Mouse (Mus musculus): ENCODE measurements around the gene Bpifa3. TPM values are rescaled to one million over a fixed set of nuclear protein-coding genes. Genes with fewer than 3 reads are reported as not detected.

The Bpifa3 gene
- polyA plus RNA-seq, 1 experiment: 226 TPM

GRCm38 (mm10) chr2:154185748-154186147, 55.6 kb downstream of the Bpifa3 start:
- Histone ChIP-seq H3K27me3 (ENCODE audit: control insufficient read depth, insufficient read depth, low read length) (no peaks in the 10 kb centered on the region), H3K36me3 (ENCODE audit: control insufficient read depth, insufficient read depth, low read length) (no peaks in the 10 kb centered on the region), H3K27ac (ENCODE audit: control insufficient read depth, insufficient read depth, low read depth, low read length) (no peak overlapping the region), H3K4me1 (ENCODE audit: control insufficient read depth, insufficient read depth, low read length) (no peaks in the 10 kb centered on the region), H3K4me3 (ENCODE audit: control insufficient read depth, low read depth, low read length) (no peak overlapping the region)
- TF ChIP-seq CTCF (IDR thresholded peaks at IDR 0.05; ENCODE audit: control insufficient read depth, insufficient read depth, insufficient replicate concordance, low read depth, low read length) (no peak), POLR2A (IDR thresholded peaks at IDR 0.05; ENCODE audit: control insufficient read depth, low read depth, low read length) (no peak)

- H3K4me3 ChIP-seq (ENCODE audit: control insufficient read depth, low read depth, low read length): no peak overlapping the region
- no peaks in the 10 kb centered on the region for H3K27me3 ChIP-seq (ENCODE audit: control insufficient read depth, insufficient read depth, low read length)
- no peak overlapping the region for H3K27ac ChIP-seq (ENCODE audit: control insufficient read depth, insufficient read depth, low read depth, low read length)
- H3K36me3 ChIP-seq (ENCODE audit: control insufficient read depth, insufficient read depth, low read length): no peaks in the 10 kb centered on the region
- TF ChIP-seq CTCF (IDR thresholded peaks at IDR 0.05; ENCODE audit: control insufficient read depth, insufficient read depth, insufficient replicate concordance, low read depth, low read length) (no peak), POLR2A (IDR thresholded peaks at IDR 0.05; ENCODE audit: control insufficient read depth, low read depth, low read length) (no peak)
- no peaks in the 10 kb centered on the region; the same call in 1 of the 2 replicates for H3K4me1 ChIP-seq (ENCODE audit: control insufficient read depth, insufficient read depth, low read length)
Observed at GRCm38 (mm10) chr2:154187468-154187867, 57.3 kb downstream of the Bpifa3 start.

Other genes with a start within 250 kb of the Bpifa3 start
- 0.21 and 0.36 TPM in 2 replicates for gene Bpifb6, start 229.9 kb upstream of the Bpifa3 start, polyA plus RNA-seq (2012; rRNA removed)
- 5.0 and 5.4 TPM in 2 replicates for gene Bpifb3, start 212.1 kb upstream of the Bpifa3 start, polyA plus RNA-seq (2012; rRNA removed)
- 0.33 and 0.64 TPM in 2 replicates for gene Bpifb4, start 192.1 kb upstream of the Bpifa3 start, polyA plus RNA-seq (2012; rRNA removed)
- 7.6 and 9.6 TPM in 2 replicates for gene Bpifa6, start 155.4 kb upstream of the Bpifa3 start, polyA plus RNA-seq (2012; rRNA removed)
- 0.11 TPM in 1 of 2 replicates, not detected in the other for gene Bpifa2, start 122.1 kb upstream of the Bpifa3 start, polyA plus RNA-seq (2012; rRNA removed)
- gene Bpifa1, start 12.5 kb downstream of the Bpifa3 start, polyA plus RNA-seq (2012; rRNA removed): 0.83 and 0.93 TPM in 2 replicates
- not detected in 2 replicates for gene Bpifa5, start 32.3 kb downstream of the Bpifa3 start, polyA plus RNA-seq (2012; rRNA removed)
- 0.37 and 0.42 TPM in 2 replicates for gene Bpifb1, start 60.5 kb downstream of the Bpifa3 start, polyA plus RNA-seq (2012; rRNA removed)
- gene Bpifb5, start 93.4 kb downstream of the Bpifa3 start, polyA plus RNA-seq (2012; rRNA removed): 12.7 and 14.1 TPM in 2 replicates
- not detected in 2 replicates for gene Bpifb9a, start 127.5 kb downstream of the Bpifa3 start, polyA plus RNA-seq (2012; rRNA removed)
- gene Bpifb9b, start 176.9 kb downstream of the Bpifa3 start, polyA plus RNA-seq (2012; rRNA removed): not detected in 2 replicates
- gene Cdk5rap1, start 242.7 kb downstream of the Bpifa3 start, polyA plus RNA-seq (2012; rRNA removed): 3.1 and 5.0 TPM in 2 replicates